Mouse (Mus musculus) liver, adult 2 months (tissue): ENCODE results near the gene Golga5. TPM values are rescaled to one million over a fixed set of nuclear protein-coding genes. Genes with fewer than 3 reads are reported as not detected.
A peak's percentile ranks its signal among the peaks of the same experiment; 100 is the strongest.

Source experiments
- DNase-seq: peaks from one replicate; pipeline ENCODE4 v3.0.0-alpha.2; 2011; ENCODE audit warnings: low read depth, low spot score; ENCODE audit errors: extremely low read depth
- H3K27ac ChIP-seq: fragments of 200-500 bp; replicated peaks from 2 replicates; pipeline ENCODE4 v1.5.1; 2012; ENCODE audit warnings: low read depth, mild to moderate bottlenecking, control low read depth, inconsistent platforms, low read length; ENCODE audit not compliant: insufficient read depth
- H3K27me3 ChIP-seq: fragments of 200-500 bp; 2 replicates; pipeline ENCODE4 v1.6.1; 2012; ENCODE audit warnings: mild to moderate bottlenecking, moderate library complexity, low read length, inconsistent platforms; ENCODE audit not compliant: control insufficient read depth, insufficient read depth
- H3K36me3 ChIP-seq: fragments of 200-500 bp; 2 replicates; pipeline ENCODE4 v1.6.1; 2012; ENCODE audit warnings: low read length, inconsistent platforms; ENCODE audit not compliant: control insufficient read depth, insufficient read depth
- H3K4me1 ChIP-seq: fragments of 200-500 bp; 2 replicates; pipeline ENCODE4 v1.6.1; 2011; ENCODE audit warnings: low read length; ENCODE audit not compliant: control insufficient read depth, insufficient read depth
- H3K4me3 ChIP-seq: fragments of 200-500 bp; 2 replicates; pipeline ENCODE4 v1.5.1; 2011; ENCODE audit warnings: low read depth, mild to moderate bottlenecking, control low read depth, low read length, moderate library complexity; ENCODE audit not compliant: insufficient read depth
- H3K79me2 ChIP-seq: fragments of 200-500 bp; 2 replicates; pipeline ENCODE4 v1.6.1; 2012; ENCODE audit warnings: inconsistent platforms, mild to moderate bottlenecking, low read length, moderate library complexity; ENCODE audit not compliant: control insufficient read depth, insufficient read depth
- H3K9ac ChIP-seq: fragments of 200-500 bp; 2 replicates; pipeline ENCODE4 v1.6.1; 2012; ENCODE audit warnings: low read depth, mild to moderate bottlenecking, control low read depth, inconsistent platforms, low read length
- CTCF ChIP-seq: fragments of 200-500 bp; IDR thresholded peaks from 2 replicates; pipeline ENCODE4 v1.5.1; 2011; ENCODE audit warnings: low read depth, low read length, control low read depth
- POLR2A ChIP-seq: fragments of 200-500 bp; IDR thresholded peaks from 2 replicates; pipeline ENCODE4 v1.6.1; 2011; ENCODE audit warnings: low read length, control low read depth; ENCODE audit not compliant: insufficient read depth; ENCODE audit errors: extremely low read depth
- WGBS: fragments of 180-500 bp; shearing (Covaris S2); methylation state at CpG from one replicate; pipeline ENCODE4 v1.1.7; 2018; 5-methylcytosine and 5-hydroxymethylcytosine counted together
- polyA plus RNA-seq: library from polyadenylated mRNA; depleted of rRNA; stranded (reverse); fragments of >200 nt; gene quantifications from 2 replicates; pipeline ENCODE4 v1.2.3, GENCODE M21; 2012
- total RNA-seq: library from RNA; depleted of rRNA; stranded (reverse); fragments of >200 nt; gene quantifications from 2 replicates; pipeline ENCODE4 v1.2.3, GENCODE M21; 2014

The Golga5 gene
- total and polyA plus RNA-seq, 2 experiments, result 6.8 to 18.6 TPM

DNA sequence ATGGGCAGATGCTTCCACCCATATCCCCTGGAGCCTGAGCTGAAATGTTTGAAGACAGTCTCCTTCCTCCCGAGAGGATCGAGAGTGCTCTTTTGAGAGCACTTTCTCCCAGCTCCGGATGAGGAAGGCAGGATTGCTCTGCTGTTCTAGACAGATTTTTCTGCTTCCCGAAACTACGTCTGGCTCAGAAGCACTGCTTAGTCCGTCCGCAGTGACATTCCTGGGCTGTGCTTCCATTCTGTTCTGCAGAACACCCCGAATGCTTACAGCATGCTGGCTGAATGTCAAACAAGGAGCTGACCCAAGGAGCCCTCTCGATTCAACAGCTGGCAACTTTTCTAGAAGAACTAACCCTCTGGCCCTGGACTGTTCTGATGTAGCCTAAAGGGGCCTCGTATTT lies 18.5 kb upstream of the Golga5 start:
- DNase-seq, result no peak
- H3K4me3 ChIP-seq, result no peak overlapping the region
- TF ChIP-seq CTCF (no peak), POLR2A (no peak)
- no peaks in the 10 kb centered on the region for H3K79me2 ChIP-seq
- H3K27me3 ChIP-seq, result no peaks in the 10 kb centered on the region
- peaks cover 2% of the 10 kb centered on the region for H3K4me1 ChIP-seq
- H3K36me3 ChIP-seq, result no peaks in the 10 kb centered on the region
- 65% methylated on average over 10 of the region's 10 CpGs for WGBS
- H3K9ac ChIP-seq, result no peak overlapping the region
- peak overlapping the region; percentile 58 for H3K27ac ChIP-seq

DNA sequence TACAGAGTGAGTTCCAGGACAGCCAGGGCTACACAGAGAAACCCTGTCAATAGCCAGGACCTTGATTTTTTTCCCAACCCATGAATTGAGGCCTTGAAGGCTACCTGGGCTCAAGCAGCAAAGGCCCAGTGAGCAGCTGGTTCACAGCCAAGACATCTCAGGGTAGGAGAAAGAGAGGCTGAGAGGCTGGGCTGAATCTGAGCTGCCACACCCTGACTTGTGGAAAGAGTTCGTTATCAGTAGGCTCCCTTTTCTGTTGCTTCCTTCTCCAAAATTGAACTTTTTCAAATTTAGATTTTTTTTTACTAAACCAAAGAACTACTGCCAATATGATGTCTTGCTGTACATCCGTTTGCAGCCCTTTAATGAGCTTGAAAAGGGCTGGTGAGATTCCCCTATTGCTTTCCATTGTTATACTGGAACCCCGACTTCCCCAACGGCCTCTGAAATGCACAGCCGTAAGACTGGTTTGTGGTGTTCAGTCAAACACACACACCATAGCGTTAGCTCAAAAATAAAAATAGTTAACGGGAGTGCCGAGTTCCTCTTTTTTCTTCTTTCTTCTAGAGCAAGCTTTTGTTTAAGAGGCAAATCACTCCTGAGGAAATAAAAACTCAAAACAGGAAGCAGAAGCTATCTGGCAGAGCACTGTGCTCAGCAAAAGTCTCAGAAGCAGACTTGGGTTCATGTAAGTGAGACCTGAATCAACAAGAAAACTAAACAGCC lies 17.6 kb upstream of the Golga5 start:
- 70% methylated on average over 8 of the region's 8 CpGs for WGBS

GRCm38 (mm10) chr12:102453581-102453980 lies 15.4 kb upstream of the Golga5 start:
- DNase-seq, result peak; percentile 68
- TF ChIP-seq CTCF, result no peak
- no peak for TF ChIP-seq POLR2A
- H3K79me2 ChIP-seq, result no peaks in the 10 kb centered on the region
- no peaks in the 10 kb centered on the region for H3K36me3 ChIP-seq
- H3K27me3 ChIP-seq, result no peaks in the 10 kb centered on the region
- no peak overlapping the region for H3K4me3 ChIP-seq
- H3K4me1 ChIP-seq, result peaks cover 2% of the 10 kb centered on the region
- H3K9ac ChIP-seq, result no peak overlapping the region
- WGBS, result 8% methylated on average over 6 of the region's 6 CpGs
- no peak overlapping the region for H3K27ac ChIP-seq

More for the DNA sequence above, 17.6 kb upstream of the Golga5 start:
- no peaks in the 10 kb centered on the region for H3K79me2 ChIP-seq
- no peaks in the 10 kb centered on the region for H3K36me3 ChIP-seq
- no peaks in the 10 kb centered on the region for H3K27me3 ChIP-seq
- peaks cover 2% of the 10 kb centered on the region for H3K4me1 ChIP-seq
- H3K27ac ChIP-seq, result peak overlapping the region; percentile 58
- TF ChIP-seq POLR2A, result no peak
- no peak for TF ChIP-seq CTCF
- H3K4me3 ChIP-seq, result no peak overlapping the region
- no peak overlapping the region for H3K9ac ChIP-seq
- DNase-seq, result peak; percentile 63

- Histone ChIP-seq H3K79me2 (no peaks in the 10 kb centered on the region), H3K4me1 (no peaks in the 10 kb centered on the region; the same call in none of the 2 replicates), H3K4me3 (no peak overlapping the region), H3K27ac (peak overlapping the region; percentile 76), H3K27me3 (no peaks in the 10 kb centered on the region), H3K9ac (no peak overlapping the region), H3K36me3 (no peaks in the 10 kb centered on the region)
- DNase-seq, result no peak
- TF ChIP-seq CTCF (no peak), POLR2A (no peak)
- WGBS, result 47% methylated on average over 7 of the region's 7 CpGs
Observed at GRCm38 (mm10) chr12:102456467-102457193, 12.3 kb upstream of the Golga5 start.

GRCm38 (mm10) chr12:102460014-102460413 lies 8.9 kb upstream of the Golga5 start:
- WGBS, result 70% methylated on average over 5 of the region's 5 CpGs
- H3K9ac ChIP-seq, result no peak overlapping the region
- TF ChIP-seq POLR2A, result no peak
- TF ChIP-seq CTCF, result no peak
- H3K27ac ChIP-seq, result no peak overlapping the region
- DNase-seq, result no peak
- no peaks in the 10 kb centered on the region for H3K27me3 ChIP-seq
- H3K36me3 ChIP-seq, result no peaks in the 10 kb centered on the region
- H3K4me1 ChIP-seq, result no peaks in the 10 kb centered on the region
- H3K4me3 ChIP-seq, result no peak overlapping the region
- H3K79me2 ChIP-seq, result no peaks in the 10 kb centered on the region

- H3K4me1 ChIP-seq, result no peaks in the 10 kb centered on the region
- no peak overlapping the region for H3K9ac ChIP-seq
- H3K27me3 ChIP-seq, result no peaks in the 10 kb centered on the region
- TF ChIP-seq POLR2A (no peak), CTCF (0 out of 2 replicates have a peak, but pooled peaks have one; percentile 21)
- H3K79me2 ChIP-seq, result no peaks in the 10 kb centered on the region
- no peak for DNase-seq
- no peak overlapping the region for H3K4me3 ChIP-seq
- 68% methylated on average over 5 of the region's 5 CpGs for WGBS
- no peak overlapping the region for H3K27ac ChIP-seq
- no peaks in the 10 kb centered on the region for H3K36me3 ChIP-seq
Observed at GRCm38 (mm10) chr12:102461177-102461576, 7.8 kb upstream of the Golga5 start.
